Mouse (Mus musculus): ENCODE data around the gene Herpud2. TPM values are rescaled to one million over a fixed set of nuclear protein-coding genes. Genes with fewer than 3 reads are reported as not detected.
"Not testable (repeated sequence)": the region's sequence is repeated elsewhere in the genome, so short reads cannot be mapped to it uniquely, and the experiment has no call there.

Gene Herpud2
- polyA plus RNA-seq, 1 experiment from 2014 or later: 44.2 TPM

DNA sequence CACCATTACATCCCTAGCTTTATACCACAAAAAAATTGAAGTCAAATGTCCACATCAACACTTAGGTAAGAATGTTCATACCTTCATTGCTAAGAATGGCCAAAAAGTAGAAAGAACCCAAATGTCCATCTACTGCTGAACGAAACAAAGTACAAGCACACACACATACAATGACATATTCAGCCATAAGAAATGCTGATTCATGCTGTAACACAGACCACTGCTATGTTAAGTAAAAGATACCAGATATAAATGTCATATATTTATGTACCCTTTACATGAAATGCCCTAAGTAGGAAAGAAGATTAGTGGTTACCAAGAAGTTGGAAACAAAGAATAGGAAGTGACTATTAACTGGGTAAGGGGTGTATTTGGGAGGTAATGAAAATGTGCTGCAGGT, 8.6 kb downstream of the Herpud2 start:
- H3K4me2 ChIP-seq (replicated peaks): no peak overlapping the region
- H3K36me3 ChIP-seq: no peaks in the 10 kb centered on the region
- no peaks in the 10 kb centered on the region for H3K27me3 ChIP-seq
- H3K4me3 ChIP-seq: no peak overlapping the region
- peaks cover 4% of the 10 kb centered on the region; the same call in 1 of the 2 replicates for H3K4me1 ChIP-seq
- WGBS: 91% methylated on average over 1 of the region's 1 CpGs
- no peaks in the 10 kb centered on the region for H3K9me3 ChIP-seq
- H3K27ac ChIP-seq (replicated peaks): no peak overlapping the region
- no peak overlapping the region for H3K9ac ChIP-seq (replicated peaks)
- ATAC-seq (ENCODE audit: low FRiP score, low read depth): no peak

DNA sequence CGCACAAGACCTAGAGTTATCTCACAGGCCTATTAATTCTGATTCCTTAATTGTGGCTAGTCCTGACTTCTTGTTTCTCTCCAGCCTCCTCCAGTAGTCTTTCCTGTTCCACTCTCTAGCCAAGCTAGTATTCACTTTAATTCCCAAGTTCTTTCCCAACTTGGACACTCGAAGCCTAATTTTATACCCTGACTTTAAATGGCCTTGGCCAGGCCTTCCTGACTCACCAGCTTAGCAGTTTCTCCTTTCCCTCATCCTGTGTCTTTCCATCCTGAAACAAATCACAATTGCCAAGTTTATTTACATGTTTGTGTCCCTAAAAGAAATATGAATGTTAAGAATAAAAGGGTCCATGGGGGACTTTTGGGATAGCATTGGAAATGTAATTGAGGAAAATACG, 9.6 kb downstream of the Herpud2 start:
- ATAC-seq (ENCODE audit: low FRiP score, low read depth): no peak
- no peak overlapping the region for H3K27ac ChIP-seq (replicated peaks)
- H3K27me3 ChIP-seq: no peaks in the 10 kb centered on the region
- no peaks in the 10 kb centered on the region for H3K36me3 ChIP-seq
- no peaks in the 10 kb centered on the region for H3K9me3 ChIP-seq
- 95% methylated on average over 3 of the region's 3 CpGs for WGBS
- H3K9ac ChIP-seq (replicated peaks): no peak overlapping the region
- H3K4me1 ChIP-seq: no peaks in the 10 kb centered on the region
- no peak overlapping the region for H3K4me2 ChIP-seq (replicated peaks)
- H3K4me3 ChIP-seq: no peak overlapping the region

DNA sequence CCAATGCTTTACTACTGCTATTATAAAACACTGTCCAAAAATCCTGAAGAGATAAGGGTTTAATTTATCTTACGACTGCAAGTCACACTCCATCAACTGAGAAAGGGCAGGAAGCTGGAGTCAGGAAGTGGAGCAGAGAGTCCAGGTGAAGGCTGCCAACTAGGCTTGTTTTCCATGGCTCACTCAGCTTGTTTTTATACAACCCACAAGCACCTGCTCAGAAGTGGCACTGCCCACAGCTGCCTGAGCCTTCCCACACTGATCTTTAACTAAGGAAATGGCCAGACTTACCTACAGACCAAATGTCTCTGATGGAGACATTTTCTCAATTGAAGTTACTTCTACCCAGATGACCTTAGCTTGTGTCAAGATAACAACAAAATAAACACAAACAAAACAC, 11.3 kb downstream of the Herpud2 start:
- H3K4me1 ChIP-seq: no peaks in the 10 kb centered on the region
- 87% methylated on average over 1 of the region's 1 CpGs for WGBS
- ATAC-seq (ENCODE audit: low FRiP score, low read depth): no peak
- no peaks in the 10 kb centered on the region for H3K27me3 ChIP-seq
- H3K4me3 ChIP-seq: no peak overlapping the region
- no peak overlapping the region for H3K4me2 ChIP-seq (replicated peaks)
- H3K36me3 ChIP-seq: no peaks in the 10 kb centered on the region
- no peaks in the 10 kb centered on the region for H3K9me3 ChIP-seq
- no peak overlapping the region for H3K27ac ChIP-seq (replicated peaks)
- H3K9ac ChIP-seq (replicated peaks): no peak overlapping the region

DNA sequence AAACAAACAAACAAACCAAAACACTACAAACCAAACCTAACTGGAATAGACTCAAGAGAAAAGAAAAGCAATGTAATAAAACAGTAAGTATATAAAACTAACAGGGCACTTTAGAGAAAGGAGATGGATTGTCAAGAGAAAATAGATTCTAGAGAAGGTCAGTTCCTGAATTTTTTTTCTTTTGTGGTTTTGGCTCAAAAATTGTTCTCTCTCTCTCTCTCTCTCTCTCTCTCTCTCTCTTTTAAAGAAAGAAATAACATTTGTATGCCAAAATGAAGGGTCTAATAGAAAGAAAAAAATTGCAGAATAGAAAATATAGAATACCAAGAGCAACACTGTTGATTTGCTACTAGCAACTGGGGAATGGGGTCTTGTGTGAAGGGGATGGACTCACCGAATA, 12.7 kb downstream of the Herpud2 start:
- no peaks in the 10 kb centered on the region for H3K27me3 ChIP-seq
- H3K9ac ChIP-seq (replicated peaks): no peak overlapping the region
- H3K4me3 ChIP-seq: no peak overlapping the region
- no peak overlapping the region for H3K4me2 ChIP-seq (replicated peaks)
- no peaks in the 10 kb centered on the region for H3K9me3 ChIP-seq
- no peaks in the 10 kb centered on the region for H3K36me3 ChIP-seq
- H3K27ac ChIP-seq (replicated peaks): no peak overlapping the region
- no peak for ATAC-seq (ENCODE audit: low FRiP score, low read depth)
- H3K4me1 ChIP-seq: no peaks in the 10 kb centered on the region
- 100% methylated on average over 1 of the region's 1 CpGs for WGBS

DNA sequence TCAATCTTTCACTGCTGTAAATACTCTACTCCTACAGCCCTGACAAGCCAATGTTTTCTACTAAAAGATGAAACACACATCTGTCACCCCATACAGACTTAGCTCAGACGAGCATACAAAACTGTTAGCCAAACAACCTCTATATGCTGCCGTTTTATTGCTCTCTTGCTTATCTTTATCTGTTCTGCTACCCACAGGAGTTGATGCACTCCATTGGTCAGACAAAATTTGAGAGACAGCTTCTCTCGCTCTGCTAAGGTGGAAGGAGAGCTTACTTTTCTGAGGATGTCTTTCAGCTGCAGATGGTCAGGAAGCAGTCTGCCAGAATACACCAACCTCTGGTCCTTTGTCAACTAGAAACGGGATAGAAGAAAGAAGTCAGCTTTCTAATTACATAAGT, 18.7 kb downstream of the Herpud2 start:
- ATAC-seq (ENCODE audit: low FRiP score, low read depth): no peak
- 89% methylated on average over 4 of the region's 4 CpGs for WGBS
- H3K27ac ChIP-seq (replicated peaks): no peak overlapping the region
- H3K9me3 ChIP-seq: no peaks in the 10 kb centered on the region
- no peak overlapping the region for H3K4me3 ChIP-seq
- no peaks in the 10 kb centered on the region for H3K4me1 ChIP-seq
- H3K4me2 ChIP-seq (replicated peaks): no peak overlapping the region
- H3K9ac ChIP-seq (replicated peaks): no peak overlapping the region
- H3K27me3 ChIP-seq: no peaks in the 10 kb centered on the region
- peaks cover 6% of the 10 kb centered on the region; the same call in 1 of the 2 replicates for H3K36me3 ChIP-seq

DNA sequence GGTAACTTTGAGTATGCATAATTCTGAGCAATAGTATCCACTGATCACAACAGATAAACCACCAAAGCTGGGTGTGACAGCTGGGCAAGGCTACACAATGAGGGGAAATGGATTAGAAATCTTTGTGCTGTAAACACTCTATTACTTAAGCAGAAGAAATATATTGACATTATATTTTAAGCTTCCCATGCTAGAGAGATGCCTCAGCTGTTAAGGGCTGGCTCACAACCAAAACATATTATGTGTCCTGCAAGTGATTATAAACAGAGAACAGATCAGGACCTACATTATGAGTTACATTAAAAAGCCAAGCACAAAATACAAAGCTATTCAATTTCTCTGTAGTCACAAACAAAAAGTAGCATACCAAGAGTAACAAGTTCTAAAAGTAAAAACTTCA, 19.4 kb downstream of the Herpud2 start:
- no peak overlapping the region for H3K27ac ChIP-seq (replicated peaks)
- H3K36me3 ChIP-seq: peaks cover 6% of the 10 kb centered on the region; the same call in 1 of the 2 replicates
- H3K9ac ChIP-seq (replicated peaks): no peak overlapping the region
- ATAC-seq (ENCODE audit: low FRiP score, low read depth): no peak
- no peak overlapping the region for H3K4me3 ChIP-seq
- H3K4me2 ChIP-seq (replicated peaks): no peak overlapping the region
- H3K27me3 ChIP-seq: no peaks in the 10 kb centered on the region
- no peaks in the 10 kb centered on the region for H3K4me1 ChIP-seq
- no peaks in the 10 kb centered on the region for H3K9me3 ChIP-seq

DNA sequence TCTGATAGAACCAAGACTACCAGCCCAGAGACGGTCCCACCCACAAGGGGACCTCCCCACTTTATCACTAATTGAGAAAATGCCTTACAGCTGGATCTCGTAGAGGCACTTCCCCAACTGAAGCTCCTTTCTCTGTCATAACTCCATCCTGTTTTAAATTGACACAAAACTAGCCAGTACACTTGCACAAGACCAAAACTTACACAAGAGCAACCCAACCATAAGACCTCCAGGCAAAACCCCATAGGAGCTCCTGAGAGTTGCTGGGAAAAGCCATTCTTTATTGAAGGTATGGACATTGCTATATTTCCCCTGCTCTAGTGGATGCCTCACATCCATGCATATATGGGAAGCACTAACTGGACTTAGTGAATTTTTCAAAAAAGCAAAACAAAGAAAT, 27.6 kb downstream of the Herpud2 start:
- no peak for ATAC-seq (ENCODE audit: low FRiP score, low read depth)
- H3K4me3 ChIP-seq: no peak overlapping the region
- 90% methylated on average over 2 of the region's 2 CpGs for WGBS

DNA sequence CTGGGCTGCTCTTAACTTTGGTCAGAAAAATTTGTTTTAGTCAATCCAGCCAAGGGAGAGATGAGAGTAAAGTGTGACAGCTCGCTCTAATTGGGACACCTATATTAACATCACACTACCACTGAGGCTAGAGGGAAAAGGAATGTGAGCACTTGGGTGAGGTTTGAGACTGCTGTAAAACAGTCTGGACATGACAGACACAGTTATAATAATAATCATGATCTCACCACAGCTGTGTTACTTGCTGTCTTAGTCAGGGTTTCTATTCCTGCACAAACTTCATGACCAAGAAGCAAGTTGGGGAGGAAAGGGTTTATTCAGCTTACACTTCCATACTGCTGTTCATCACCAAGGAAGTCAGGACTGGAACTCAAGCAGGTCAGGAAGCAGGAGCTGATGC, 28.0 kb downstream of the Herpud2 start:
- H3K4me3 ChIP-seq; ATAC-seq (ENCODE audit: low FRiP score, low read depth); H3K4me1 ChIP-seq; H3K4me2 ChIP-seq (replicated peaks); H3K27ac ChIP-seq (replicated peaks); H3K9ac ChIP-seq (replicated peaks); H3K9me3 ChIP-seq; H3K27me3 ChIP-seq: not testable (repeated sequence)
- WGBS: 92% methylated on average over 1 of the region's 1 CpGs
- H3K36me3 ChIP-seq: peaks cover 46% of the 10 kb centered on the region

More for the DNA sequence above, 27.6 kb downstream of the Herpud2 start:
- Histone ChIP-seq H3K36me3 (peaks cover 43% of the 10 kb centered on the region), H3K27ac (replicated peaks) (no peak overlapping the region), H3K9me3 (no peaks in the 10 kb centered on the region), H3K4me2 (replicated peaks) (no peak overlapping the region), H3K4me1 (no peaks in the 10 kb centered on the region), H3K9ac (replicated peaks) (no peak overlapping the region), H3K27me3 (no peaks in the 10 kb centered on the region)

DNA sequence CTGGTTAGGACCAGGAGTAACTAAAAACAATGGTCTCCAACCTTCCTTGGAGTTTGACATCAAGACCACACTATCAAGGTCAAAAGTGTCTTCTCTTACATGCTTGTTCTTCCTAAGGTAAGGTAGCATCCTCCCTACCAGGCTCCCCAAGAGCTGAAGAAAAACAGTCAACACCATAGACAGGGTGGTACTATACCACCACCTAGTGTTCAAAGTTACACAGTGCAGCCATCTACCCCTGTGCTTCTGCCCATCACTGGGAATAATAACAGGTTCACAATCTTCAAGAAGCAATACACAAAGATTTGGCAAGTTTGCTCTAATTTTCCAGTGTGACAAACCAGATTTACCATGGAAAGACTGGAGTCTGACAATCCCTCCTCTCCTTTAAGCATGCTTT, 47.0 kb downstream of the Herpud2 start:
- H3K4me1 ChIP-seq: no peaks in the 10 kb centered on the region
- no peak overlapping the region for H3K4me2 ChIP-seq (replicated peaks)
- no peaks in the 10 kb centered on the region for H3K27me3 ChIP-seq
- no peaks in the 10 kb centered on the region; the same call in 1 of the 2 replicates for H3K9me3 ChIP-seq
- H3K36me3 ChIP-seq: peaks cover 45% of the 10 kb centered on the region
- H3K9ac ChIP-seq (replicated peaks): no peak overlapping the region
- H3K4me3 ChIP-seq: no peak overlapping the region
- ATAC-seq (ENCODE audit: low FRiP score, low read depth): 0 out of 2 replicates have a peak, but pooled peaks have one; percentile 52
- H3K27ac ChIP-seq (replicated peaks): no peak overlapping the region

DNA sequence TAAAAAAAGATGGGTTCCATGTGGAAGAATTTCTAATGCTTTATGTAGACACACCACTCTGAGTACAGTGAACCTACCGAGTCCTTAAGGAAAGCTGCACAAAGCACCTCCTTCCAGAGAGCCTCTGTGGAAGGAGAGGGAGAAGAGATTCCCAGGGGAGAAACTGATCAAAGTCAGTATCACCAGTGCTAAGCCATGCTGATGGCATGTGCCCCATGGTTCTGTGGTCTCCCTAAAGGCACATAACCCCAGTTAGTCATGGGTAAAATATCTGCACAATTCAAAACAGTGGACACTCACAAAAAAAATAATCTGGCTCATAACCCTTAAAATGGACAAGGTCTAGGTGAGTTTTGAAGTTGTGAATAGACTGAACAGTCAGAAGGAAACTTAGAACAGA, 48.7 kb downstream of the Herpud2 start:
- no peak overlapping the region for H3K27ac ChIP-seq (replicated peaks)
- H3K36me3 ChIP-seq: peaks cover 33% of the 10 kb centered on the region
- H3K4me1 ChIP-seq: no peaks in the 10 kb centered on the region
- H3K4me2 ChIP-seq (replicated peaks): no peak overlapping the region
- 96% methylated on average over 1 of the region's 1 CpGs for WGBS
- no peak overlapping the region for H3K4me3 ChIP-seq
- ATAC-seq (ENCODE audit: low FRiP score, low read depth): no peak
- no peak overlapping the region for H3K9ac ChIP-seq (replicated peaks)
- H3K9me3 ChIP-seq: no peaks in the 10 kb centered on the region; the same call in 1 of the 2 replicates
- H3K27me3 ChIP-seq: no peaks in the 10 kb centered on the region

DNA sequence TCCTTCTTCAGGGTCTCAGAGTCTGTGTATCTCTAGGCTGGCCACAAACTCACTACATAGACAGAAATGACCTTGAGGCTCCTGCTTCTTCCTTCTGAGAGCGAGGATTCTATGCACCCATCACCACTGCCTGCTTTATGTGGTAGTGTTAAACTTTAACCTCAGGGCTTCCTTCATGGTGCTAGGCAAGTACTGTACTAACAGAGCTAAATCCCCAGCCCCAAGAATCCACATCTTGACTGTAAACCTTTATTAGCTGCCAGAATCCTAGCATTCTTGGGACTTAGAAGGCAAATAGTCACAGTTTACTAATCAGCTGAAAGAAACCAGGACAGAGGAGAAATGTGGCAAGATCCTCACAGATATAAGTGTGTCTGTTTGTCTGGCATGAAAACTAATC, 60.8 kb downstream of the Herpud2 start:
- Histone ChIP-seq H3K4me1 (no peaks in the 10 kb centered on the region), H3K9me3 (no peaks in the 10 kb centered on the region), H3K4me3 (no peak overlapping the region), H3K36me3 (no peaks in the 10 kb centered on the region), H3K27ac (replicated peaks) (no peak overlapping the region), H3K9ac (replicated peaks) (no peak overlapping the region), H3K4me2 (replicated peaks) (no peak overlapping the region), H3K27me3 (no peaks in the 10 kb centered on the region)
- no peak for ATAC-seq (ENCODE audit: low FRiP score, low read depth)
- WGBS: 69% methylated on average over 1 of the region's 1 CpGs

DNA sequence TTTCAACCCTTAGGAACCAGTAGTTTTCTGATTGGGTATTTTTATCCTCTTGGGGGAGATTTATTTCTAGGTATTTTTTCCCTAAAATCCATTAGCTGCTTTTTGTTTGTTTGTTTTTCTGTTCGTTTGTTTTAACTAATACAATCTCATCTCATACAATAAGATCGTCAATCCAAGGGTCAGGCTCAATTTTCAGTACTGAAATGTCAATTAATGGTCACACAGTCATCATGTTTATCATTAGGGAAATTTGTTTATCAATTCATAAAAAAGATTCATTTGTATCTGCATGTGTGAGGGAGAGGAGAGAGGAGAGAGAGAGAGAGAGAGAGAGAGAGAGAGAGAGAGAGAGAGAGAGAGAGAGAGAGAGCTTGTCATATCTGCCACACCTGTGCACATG, 62.5 kb downstream of the Herpud2 start, which contains the start of gene Gm10181:
TSS of gene Gm10181 (plus strand) at position 301 of the 400 bp plus-strand sequence.
- WGBS: 89% methylated on average over 2 of the region's 2 CpGs
- Histone ChIP-seq H3K4me2 (replicated peaks) (no peak within 1 kb of the TSS), H3K27ac (replicated peaks) (no peak within 1 kb of the TSS), H3K36me3 (no peaks in the 10 kb centered on the region), H3K4me1 (no peaks in the 10 kb centered on the region), H3K27me3 (no peaks in the 10 kb centered on the region), H3K9me3 (no peaks in the 10 kb centered on the region), H3K4me3 (no peak within 1 kb of the TSS), H3K9ac (replicated peaks) (no peak within 1 kb of the TSS)
- no peak for ATAC-seq (ENCODE audit: low FRiP score, low read depth)

DNA sequence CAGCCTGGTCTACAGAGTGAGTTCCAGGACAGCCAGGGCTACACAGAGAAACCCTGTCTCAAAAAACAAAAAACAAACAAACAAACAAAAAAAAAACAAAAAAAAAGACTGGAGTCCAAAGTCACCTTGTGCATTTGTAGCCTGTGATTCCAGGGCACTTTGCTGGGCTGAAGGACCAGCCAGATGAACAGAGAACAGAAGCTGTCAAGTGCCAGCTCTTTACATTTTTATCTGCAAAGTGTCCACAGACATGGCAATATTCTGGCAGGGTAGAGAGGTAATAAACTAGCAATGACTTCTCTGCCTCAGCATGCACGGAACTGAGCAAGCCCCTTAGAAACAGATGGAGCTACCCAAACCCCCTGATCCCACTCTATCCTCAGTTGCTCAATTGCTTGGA, 75.1 kb downstream of the Herpud2 start:
- Histone ChIP-seq H3K4me2 (replicated peaks) (no peak overlapping the region), H3K27me3 (no peaks in the 10 kb centered on the region), H3K9me3 (no peaks in the 10 kb centered on the region), H3K27ac (replicated peaks) (no peak overlapping the region), H3K36me3 (no peaks in the 10 kb centered on the region), H3K4me3 (no peak overlapping the region), H3K4me1 (no peaks in the 10 kb centered on the region), H3K9ac (replicated peaks) (no peak overlapping the region)
- no peak for ATAC-seq (ENCODE audit: low FRiP score, low read depth)
- 83% methylated on average over 1 of the region's 1 CpGs for WGBS

Measured in midbrain, embryonic 12.5 days (tissue).